Mouse (Mus musculus) bone marrow, adult 2 months (tissue): ENCODE measurements around the gene Txndc12.

Experiments used
- CTCF ChIP-seq: fragments of 200-500 bp; IDR thresholded peaks from 2 replicates; pipeline ENCODE4 v1.5.1; 2011; ENCODE audit warnings: low read length, control low read depth; ENCODE audit not compliant: control insufficient read depth, insufficient read depth
- POLR2A ChIP-seq: fragments of 200-500 bp; IDR thresholded peaks from 2 replicates; pipeline ENCODE4 v1.6.1; 2011; ENCODE audit warnings: low read depth, mild to moderate bottlenecking, control low read depth, low read length, borderline replicate concordance; ENCODE audit not compliant: control insufficient read depth

GRCm38 (mm10) chr4:108838031-108838430 is 3.6 kb downstream of the Txndc12 start:
- TF ChIP-seq POLR2A (no peak), CTCF (no peak)
